Mouse (Mus musculus): ENCODE results near the gene Apol6. TPM values are rescaled to one million over a fixed set of nuclear protein-coding genes. Genes with fewer than 3 reads are reported as not detected.

The Apol6 gene
- total RNA-seq, 2 experiments from 2014 or later = 0.41 to 1.5 TPM

DNA sequence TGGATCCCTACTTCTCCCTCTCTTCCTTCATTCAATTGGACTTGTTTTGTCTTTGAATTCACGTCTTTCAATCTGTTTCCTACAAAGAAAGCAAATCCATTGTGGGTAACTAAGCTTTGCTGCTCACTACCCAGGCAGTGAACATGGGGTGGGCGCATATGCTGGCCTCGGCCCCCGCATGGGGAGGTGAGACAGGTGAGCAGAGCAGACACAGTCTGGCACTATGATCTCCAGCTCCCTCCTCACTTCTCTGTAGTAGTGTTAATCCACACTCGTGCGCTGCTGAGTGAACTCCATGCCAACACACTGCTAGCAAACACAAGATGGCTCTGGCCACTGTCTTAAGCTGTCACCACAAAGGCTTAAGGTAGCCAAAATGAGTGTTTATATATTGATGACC is 52.8 kb downstream of the Apol6 start:
- intact Hi-C loops (cut with DNase I) = no loop called here
- DNase-seq = no peak

DNA sequence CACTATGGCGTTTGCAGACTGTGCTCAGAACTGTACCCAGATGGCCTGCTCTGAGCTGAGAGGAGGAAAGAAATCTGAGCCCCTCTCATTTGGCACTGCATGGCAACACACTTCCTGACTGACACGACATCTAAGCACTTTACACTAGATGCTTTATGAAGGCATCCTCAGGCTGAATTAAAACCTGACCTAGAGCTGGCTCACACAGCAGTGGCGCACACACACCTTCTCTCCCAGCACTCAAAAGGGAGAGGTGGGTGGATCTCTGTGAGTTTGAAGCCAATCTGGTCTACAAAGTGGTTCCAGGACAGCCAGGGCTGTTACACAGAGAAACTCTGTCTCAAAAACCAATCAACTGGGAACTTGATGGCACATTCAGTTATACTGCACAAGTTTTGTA is 55.2 kb downstream of the Apol6 start:
- DNase-seq = no peak
- intact Hi-C loops (cut with DNase I) = no loop called here

DNA sequence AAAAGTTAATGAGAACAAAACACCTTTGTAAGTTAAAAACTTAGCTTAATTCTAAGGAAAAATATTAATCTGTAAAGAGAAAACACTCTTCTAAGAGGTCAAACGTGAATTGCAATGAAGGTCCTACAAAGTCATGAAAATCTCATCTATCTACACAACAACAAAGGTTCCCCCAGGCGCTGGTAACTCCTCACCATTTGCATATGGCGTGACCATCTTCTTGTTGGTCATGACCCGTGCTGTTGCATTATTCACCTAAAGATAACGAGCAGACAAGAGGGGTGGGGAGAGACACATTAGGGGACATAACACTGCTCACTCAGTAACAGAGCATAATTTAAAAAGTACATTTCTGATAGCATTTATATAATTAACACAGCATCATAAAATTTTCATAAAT is 58.2 kb downstream of the Apol6 start:
- DNase-seq = no peak
- intact Hi-C loops (cut with DNase I) = no loop called here

DNA sequence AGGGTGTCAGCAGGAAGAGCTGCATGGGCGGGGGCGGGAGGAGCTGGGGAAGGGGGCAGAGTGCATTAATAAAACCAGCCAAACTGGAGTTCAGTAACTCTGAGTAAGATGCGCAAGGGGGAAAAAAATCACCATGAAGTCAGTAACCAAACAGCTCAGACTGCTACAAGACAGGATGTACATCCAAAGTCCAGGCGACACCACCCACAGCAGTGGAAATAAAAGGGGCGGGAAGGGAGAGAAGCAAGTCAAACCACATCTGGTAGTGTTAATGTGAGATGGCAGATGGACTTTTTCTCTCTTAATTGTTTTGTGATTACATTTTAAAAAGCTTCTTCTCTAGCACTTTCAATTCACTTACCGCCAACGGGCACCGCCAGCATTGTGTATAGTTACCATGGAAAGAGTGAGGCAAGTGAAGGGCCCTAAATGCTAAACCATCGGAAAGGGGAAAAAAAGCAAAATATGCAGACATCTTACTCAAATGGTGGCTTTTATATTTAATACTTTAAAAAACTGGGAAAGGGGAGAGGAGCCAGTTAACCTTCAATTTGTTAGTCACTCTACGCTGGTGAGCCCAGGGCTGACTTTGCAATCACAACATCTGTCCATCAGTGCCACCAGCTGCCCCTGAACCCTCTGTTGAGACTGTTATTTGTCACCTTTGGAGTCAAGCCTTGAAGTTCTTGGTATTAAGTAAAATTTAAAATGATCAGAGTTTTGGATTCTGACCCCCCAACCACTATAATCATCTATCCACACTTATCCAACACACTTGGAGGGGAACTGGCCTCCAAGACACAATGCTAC is 60.0 kb downstream of the Apol6 start:
- no peak for DNase-seq
- intact Hi-C loops (cut with DNase I) = no loop called here

DNA sequence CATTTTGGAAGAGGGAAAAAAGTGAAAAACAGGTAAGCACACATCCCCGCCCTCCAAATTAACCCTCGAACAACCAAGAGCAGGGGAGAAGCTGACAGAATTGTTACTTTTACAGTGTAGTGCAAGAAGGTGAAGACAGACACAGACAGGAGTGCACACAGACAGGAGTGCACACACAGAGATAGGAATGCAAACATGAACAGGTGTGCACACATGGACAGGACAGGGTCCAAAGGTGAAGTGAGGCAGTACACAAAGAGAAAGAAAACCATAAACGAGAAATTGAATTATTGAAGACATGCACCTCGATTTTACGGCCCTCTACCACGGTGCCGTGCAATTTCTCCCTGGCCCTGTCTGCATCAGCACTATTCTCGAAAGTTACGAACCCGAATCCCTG is 60.7 kb downstream of the Apol6 start:
- DNase-seq = no peak
- intact Hi-C loops (cut with DNase I) = no loop called here

Other genes starting within 250 kb of the Apol6 start
- 10 to 100 TPM; 12.1 to 13.3 TPM for gene Zfp251, start 173.3 kb upstream of the Apol6 start, total RNA-seq (2021)
- gene Zfp7, start 165.5 kb upstream of the Apol6 start, total RNA-seq (2021) = 1 to 10 TPM; 1.3 to 1.5 TPM
- under 1 TPM; 0.30 to 0.33 TPM for gene Gm49527, start 165.4 kb upstream of the Apol6 start, total RNA-seq (2021)
- 1 to 10 TPM; 2.2 to 2.6 TPM for gene Zfp647, start 119.3 kb upstream of the Apol6 start, total RNA-seq (2021)
- 10 to 100 TPM; 17.9 to 18.9 TPM for gene 1110038F14Rik, start 96.2 kb upstream of the Apol6 start, total RNA-seq (2021)
- gene Mb, start 5.9 kb downstream of the Apol6 start, total RNA-seq (2021) = over 10,000 TPM; 17,938 to 18,211 TPM